Mouse (Mus musculus): ENCODE data around the gene Pfkm. TPM values are rescaled to one million over a fixed set of nuclear protein-coding genes. Genes with fewer than 3 reads are reported as not detected.

Gene Pfkm
- polyA plus RNA-seq, 1 experiment from 2014 or later: 145 TPM

- Histone ChIP-seq H3K9me3 (replicated peaks; ENCODE audit: control insufficient read depth, low read length) (no peaks in the 10 kb centered on the region), H3K4me2 (ENCODE audit: low read depth, low read length) (peak within 1 kb of the TSS; percentile 91), H3K27ac (ENCODE audit: low read length) (peak within 1 kb of the TSS; percentile 98), H3K36me3 (ENCODE audit: control insufficient read depth, insufficient read depth) (no peaks in the 10 kb centered on the region), H3K4me1 (ENCODE audit: control insufficient read depth, insufficient read depth, low read length) (peaks cover 15% of the 10 kb centered on the region), H3K4me3 (ENCODE audit: low read length) (peak within 1 kb of the TSS; percentile 99), H3K27me3 (ENCODE audit: control insufficient read depth, insufficient read depth, low read length) (no peaks in the 10 kb centered on the region), H3K9ac (ENCODE audit: low read length) (peak within 1 kb of the TSS; percentile 96)
- peak; percentile 91 for ATAC-seq (replicated peaks; ENCODE audit: extremely low read depth, insufficient read depth, low FRiP score)
- under 1% methylated on average over 57 of the region's 58 CpGs for WGBS
Observed at GRCm38 (mm10) chr15:98093121-98094011, 977 bp downstream of the Pfkm start, which contains the start of gene Senp1. Gene Senp1 (minus strand): TSS chr15:98093744.

- no peak overlapping the region for H3K4me2 ChIP-seq (ENCODE audit: low read depth, low read length)
- peaks cover 15% of the 10 kb centered on the region for H3K4me1 ChIP-seq (ENCODE audit: control insufficient read depth, insufficient read depth, low read length)
- no peaks in the 10 kb centered on the region for H3K36me3 ChIP-seq (ENCODE audit: control insufficient read depth, insufficient read depth)
- 89% methylated on average over 12 of the region's 12 CpGs for WGBS
- no peak overlapping the region for H3K9ac ChIP-seq (ENCODE audit: low read length)
- no peak for ATAC-seq (replicated peaks; ENCODE audit: extremely low read depth, insufficient read depth, low FRiP score)
- H3K4me3 ChIP-seq (ENCODE audit: low read length): no peak overlapping the region
- no peaks in the 10 kb centered on the region for H3K27me3 ChIP-seq (ENCODE audit: control insufficient read depth, insufficient read depth, low read length)
- no peak overlapping the region for H3K27ac ChIP-seq (ENCODE audit: low read length)
- H3K9me3 ChIP-seq (replicated peaks; ENCODE audit: control insufficient read depth, low read length): no peaks in the 10 kb centered on the region
Observed at GRCm38 (mm10) chr15:98094905-98095304, 2.5 kb downstream of the Pfkm start.

GRCm38 (mm10) chr15:98096957-98097356, 4.6 kb downstream of the Pfkm start:
- no peak overlapping the region for H3K9ac ChIP-seq (ENCODE audit: low read length)
- no peak for ATAC-seq (replicated peaks; ENCODE audit: extremely low read depth, insufficient read depth, low FRiP score)
- H3K36me3 ChIP-seq (ENCODE audit: control insufficient read depth, insufficient read depth): no peaks in the 10 kb centered on the region
- 55% methylated on average over 3 of the region's 3 CpGs for WGBS
- H3K4me3 ChIP-seq (ENCODE audit: low read length): no peak overlapping the region
- no peak overlapping the region for H3K4me2 ChIP-seq (ENCODE audit: low read depth, low read length)
- no peaks in the 10 kb centered on the region for H3K9me3 ChIP-seq (replicated peaks; ENCODE audit: control insufficient read depth, low read length)
- H3K27ac ChIP-seq (ENCODE audit: low read length): no peak overlapping the region
- peaks cover 8% of the 10 kb centered on the region for H3K4me1 ChIP-seq (ENCODE audit: control insufficient read depth, insufficient read depth, low read length)
- H3K27me3 ChIP-seq (ENCODE audit: control insufficient read depth, insufficient read depth, low read length): no peaks in the 10 kb centered on the region

- Histone ChIP-seq H3K9me3 (replicated peaks; ENCODE audit: control insufficient read depth, low read length) (0 out of 2 replicates have a peak, but pooled peaks cover 2% of the 10 kb centered on the region), H3K27me3 (ENCODE audit: control insufficient read depth, insufficient read depth, low read length) (no peaks in the 10 kb centered on the region), H3K27ac (ENCODE audit: low read length) (no peak overlapping the region), H3K4me3 (ENCODE audit: low read length) (no peak overlapping the region), H3K4me2 (ENCODE audit: low read depth, low read length) (no peak overlapping the region), H3K4me1 (ENCODE audit: control insufficient read depth, insufficient read depth, low read length) (peaks cover 4% of the 10 kb centered on the region; the same call in 1 of the 2 replicates), H3K9ac (ENCODE audit: low read length) (no peak overlapping the region), H3K36me3 (ENCODE audit: control insufficient read depth, insufficient read depth) (no peaks in the 10 kb centered on the region)
- no peak for ATAC-seq (replicated peaks; ENCODE audit: extremely low read depth, insufficient read depth, low FRiP score)
- WGBS: 82% methylated on average over 9 of the region's 9 CpGs
Observed at GRCm38 (mm10) chr15:98098519-98098918, 6.1 kb downstream of the Pfkm start.

GRCm38 (mm10) chr15:98102401-98102800, 10.0 kb downstream of the Pfkm start:
- WGBS: 87% methylated on average over 6 of the region's 6 CpGs
- no peak overlapping the region for H3K4me3 ChIP-seq (ENCODE audit: low read length)
- no peaks in the 10 kb centered on the region for H3K36me3 ChIP-seq (ENCODE audit: control insufficient read depth, insufficient read depth)
- H3K9me3 ChIP-seq (replicated peaks; ENCODE audit: control insufficient read depth, low read length): 0 out of 2 replicates have a peak, but pooled peaks cover 2% of the 10 kb centered on the region
- H3K27ac ChIP-seq (ENCODE audit: low read length): no peak overlapping the region
- ATAC-seq (replicated peaks; ENCODE audit: extremely low read depth, insufficient read depth, low FRiP score): no peak
- H3K9ac ChIP-seq (ENCODE audit: low read length): no peak overlapping the region
- no peaks in the 10 kb centered on the region for H3K4me1 ChIP-seq (ENCODE audit: control insufficient read depth, insufficient read depth, low read length)
- 0 out of 2 replicates have a peak, but pooled peaks cover 2% of the 10 kb centered on the region for H3K27me3 ChIP-seq (ENCODE audit: control insufficient read depth, insufficient read depth, low read length)
- no peak overlapping the region for H3K4me2 ChIP-seq (ENCODE audit: low read depth, low read length)

- Histone ChIP-seq H3K9ac (ENCODE audit: low read length) (no peak overlapping the region), H3K36me3 (ENCODE audit: control insufficient read depth, insufficient read depth) (no peaks in the 10 kb centered on the region), H3K27ac (ENCODE audit: low read length) (no peak overlapping the region), H3K4me1 (ENCODE audit: control insufficient read depth, insufficient read depth, low read length) (peaks cover 26% of the 10 kb centered on the region), H3K4me2 (ENCODE audit: low read depth, low read length) (no peak overlapping the region), H3K27me3 (ENCODE audit: control insufficient read depth, insufficient read depth, low read length) (0 out of 2 replicates have a peak, but pooled peaks cover 2% of the 10 kb centered on the region), H3K9me3 (replicated peaks; ENCODE audit: control insufficient read depth, low read length) (0 out of 2 replicates have a peak, but pooled peaks cover 2% of the 10 kb centered on the region), H3K4me3 (ENCODE audit: low read length) (no peak overlapping the region)
- WGBS: 47% methylated on average over 6 of the region's 6 CpGs
- no peak for ATAC-seq (replicated peaks; ENCODE audit: extremely low read depth, insufficient read depth, low FRiP score)
Observed at GRCm38 (mm10) chr15:98106506-98106905, 14.1 kb downstream of the Pfkm start.

GRCm38 (mm10) chr15:98107230-98107629, 14.8 kb downstream of the Pfkm start:
- 0 out of 2 replicates have a peak, but pooled peaks cover under 1% of the 10 kb centered on the region for H3K9me3 ChIP-seq (replicated peaks; ENCODE audit: control insufficient read depth, low read length)
- peaks cover 4% of the 10 kb centered on the region for H3K36me3 ChIP-seq (ENCODE audit: control insufficient read depth, insufficient read depth)
- 0 out of 2 replicates have a peak, but pooled peaks cover 2% of the 10 kb centered on the region for H3K27me3 ChIP-seq (ENCODE audit: control insufficient read depth, insufficient read depth, low read length)
- H3K27ac ChIP-seq (ENCODE audit: low read length): no peak overlapping the region
- H3K4me3 ChIP-seq (ENCODE audit: low read length): no peak overlapping the region
- no peak overlapping the region for H3K9ac ChIP-seq (ENCODE audit: low read length)
- ATAC-seq (replicated peaks; ENCODE audit: extremely low read depth, insufficient read depth, low FRiP score): no peak
- no peak overlapping the region for H3K4me2 ChIP-seq (ENCODE audit: low read depth, low read length)
- 75% methylated on average over 6 of the region's 6 CpGs for WGBS
- H3K4me1 ChIP-seq (ENCODE audit: control insufficient read depth, insufficient read depth, low read length): peaks cover 32% of the 10 kb centered on the region

GRCm38 (mm10) chr15:98107703-98108296, 15.4 kb downstream of the Pfkm start:
- Histone ChIP-seq H3K9ac (ENCODE audit: low read length) (peak overlapping the region; percentile 91), H3K36me3 (ENCODE audit: control insufficient read depth, insufficient read depth) (peaks cover 9% of the 10 kb centered on the region), H3K4me1 (ENCODE audit: control insufficient read depth, insufficient read depth, low read length) (peaks cover 32% of the 10 kb centered on the region), H3K4me2 (ENCODE audit: low read depth, low read length) (peak overlapping the region; percentile 67), H3K4me3 (ENCODE audit: low read length) (peak overlapping the region; percentile 85), H3K9me3 (replicated peaks; ENCODE audit: control insufficient read depth, low read length) (no peaks in the 10 kb centered on the region), H3K27ac (ENCODE audit: low read length) (peak overlapping the region; percentile 94), H3K27me3 (ENCODE audit: control insufficient read depth, insufficient read depth, low read length) (0 out of 2 replicates have a peak, but pooled peaks cover 2% of the 10 kb centered on the region)
- 32% methylated on average over 11 of the region's 11 CpGs for WGBS
- ATAC-seq (replicated peaks; ENCODE audit: extremely low read depth, insufficient read depth, low FRiP score): no peak; the same call in 1 of the 2 replicates

Data from heart, embryonic 16.5 days (tissue).